Mouse (Mus musculus): ENCODE measurements around the gene Fam193b.

Fam193b gene

DNA sequence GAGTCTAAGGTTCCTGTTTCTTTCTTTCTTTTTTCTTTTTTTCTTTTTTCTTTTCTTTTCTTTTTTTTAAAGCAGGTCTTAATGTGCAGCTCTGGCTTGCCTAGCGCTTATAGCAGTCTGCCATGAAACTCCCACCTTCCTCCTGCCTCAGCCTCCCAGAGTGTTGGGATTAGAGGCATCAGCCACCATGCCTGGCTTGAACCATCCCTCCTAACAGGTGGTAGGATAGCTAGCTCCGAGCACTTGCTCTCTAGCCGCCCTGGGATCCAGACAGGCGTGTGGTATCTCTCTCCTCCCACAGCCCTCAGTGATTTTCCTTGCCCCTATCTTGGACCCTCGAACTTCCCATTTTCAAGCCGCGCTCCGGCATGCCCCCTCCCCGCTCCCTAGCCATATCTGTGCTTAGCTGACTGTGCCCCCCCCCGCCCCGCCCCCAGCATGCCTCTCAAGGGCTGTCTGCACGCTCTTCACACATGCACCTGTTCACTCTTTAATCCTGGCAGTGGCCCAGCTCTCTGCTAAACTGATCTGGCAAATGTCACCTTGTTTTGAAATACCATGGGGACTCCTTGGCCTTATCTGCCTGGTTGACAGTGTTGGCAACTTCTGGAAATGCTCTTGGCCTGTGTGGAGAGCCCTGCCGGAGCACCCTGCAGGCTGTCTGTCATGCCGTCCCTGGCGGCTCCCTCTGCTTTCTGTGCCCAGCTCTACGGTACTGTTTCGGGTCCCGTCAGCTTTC lies 75.9 kb downstream of the Fam193b start:
- peak; percentile 40 for DNase-seq

DNA sequence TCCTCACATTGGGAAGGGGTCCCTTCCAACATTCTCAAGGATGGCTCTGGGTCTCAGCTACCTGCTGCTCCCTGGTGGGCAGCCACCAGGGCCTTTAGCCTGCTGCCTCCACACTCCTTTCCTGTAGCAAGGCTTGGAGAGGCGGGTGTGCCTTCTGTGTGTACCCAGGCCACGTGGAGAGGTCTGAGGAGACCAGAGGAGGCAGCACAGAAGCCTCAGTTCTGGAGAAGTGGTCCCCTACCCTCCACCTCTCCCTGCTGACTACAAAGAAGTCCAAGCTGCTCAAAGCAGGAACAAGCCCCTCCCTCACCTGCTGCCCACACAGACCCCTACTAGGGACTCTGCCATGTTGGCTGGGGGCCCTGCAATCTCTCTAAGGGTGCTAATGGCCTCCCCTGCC lies 76.7 kb downstream of the Fam193b start:
- DNase-seq, result peak; percentile 6

All from kidney, postnatal 10 days (tissue).